Mouse (Mus musculus): ENCODE measurements around the gene Csnk1g1.

- TF ChIP-seq EP300 (IDR thresholded peaks at IDR 0.05): no peak
- TF ChIP-seq CTCF (IDR thresholded peaks at IDR 0.05): peak; percentile 40
These were observed 24.0 kb upstream of the Csnk1g1 start for GRCm38 (mm10) chr9:65884564-65885315.

Measured in lung, postnatal 0 days (tissue).